Mouse (Mus musculus): Measurements from ENCODE around the gene Galnt15. TPM values are rescaled to one million over a fixed set of nuclear protein-coding genes. Genes with fewer than 3 reads are reported as not detected.

Galnt15 gene
- polyA plus RNA-seq, 1 experiment from 2014 or later, result 0.34 TPM

DNA sequence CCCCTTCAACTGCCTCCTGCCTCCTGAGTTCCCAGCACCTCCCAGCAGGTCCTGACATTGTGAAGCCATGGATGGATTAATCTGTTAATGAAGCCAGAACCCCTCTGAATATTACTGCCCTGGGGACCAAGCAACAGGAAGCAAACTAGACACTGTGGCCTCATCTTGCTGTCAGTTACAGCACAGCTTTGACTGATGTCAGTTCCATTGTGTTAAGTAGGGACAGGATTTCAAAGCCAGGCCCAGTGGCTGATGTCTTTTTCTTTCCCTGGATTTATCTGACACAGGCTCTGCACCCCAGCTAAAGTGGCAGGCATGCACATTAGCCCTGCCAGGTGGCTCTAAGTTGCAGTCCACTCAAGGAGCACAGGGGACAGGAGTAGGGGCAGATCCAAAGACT is 44.0 kb downstream of the Galnt15 start:
- Histone ChIP-seq H3K27me3 (ENCODE audit: insufficient read depth, low read length) (no peaks in the 10 kb centered on the region), H3K27ac (no peak overlapping the region), H3K4me2 (ENCODE audit: low read length) (no peak overlapping the region), H3K9ac (ENCODE audit: low read depth, low read length) (no peak overlapping the region), H3K36me3 (ENCODE audit: insufficient read depth, low read length) (no peaks in the 10 kb centered on the region), H3K9me3 (replicated peaks; ENCODE audit: low read length) (no peaks in the 10 kb centered on the region), H3K4me1 (replicated peaks; ENCODE audit: insufficient read depth, low read length) (no peaks in the 10 kb centered on the region), H3K4me3 (replicated peaks; ENCODE audit: low read depth, low read length) (no peak overlapping the region)
- DNase-seq (ENCODE audit: low spot score), result no peak
- no peak for TF ChIP-seq CTCF (IDR thresholded peaks at IDR 0.05; ENCODE audit: low read depth)
- ATAC-seq (replicated peaks; ENCODE audit: low FRiP score, low read depth), result no peak

DNA sequence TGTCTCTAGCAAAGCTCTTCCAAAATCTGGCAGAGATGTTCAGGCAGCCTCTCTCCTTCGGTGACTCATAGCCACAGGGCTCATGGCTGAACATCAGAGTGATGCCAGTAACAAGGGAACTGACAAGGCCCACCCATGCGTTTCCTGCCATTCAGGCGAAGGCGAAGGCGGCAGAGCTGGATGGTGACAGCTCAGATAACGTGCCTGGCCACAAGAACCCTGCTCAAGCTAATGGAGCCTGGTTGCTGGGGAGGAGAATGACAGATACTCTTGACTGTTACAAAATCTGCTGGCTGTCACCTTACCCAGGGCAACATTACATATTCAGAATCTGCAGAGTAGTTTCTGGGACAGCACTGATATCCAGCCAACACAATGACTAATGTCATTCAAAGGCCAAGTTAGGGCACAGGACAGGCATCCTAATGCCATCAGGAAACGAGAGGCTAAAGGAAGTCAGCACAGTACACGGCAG is 44.5 kb downstream of the Galnt15 start:
- Histone ChIP-seq H3K4me1 (replicated peaks; ENCODE audit: insufficient read depth, low read length) (no peaks in the 10 kb centered on the region), H3K4me2 (ENCODE audit: low read length) (no peak overlapping the region), H3K36me3 (ENCODE audit: insufficient read depth, low read length) (no peaks in the 10 kb centered on the region), H3K27ac (no peak overlapping the region; the same call in 1 of the 2 replicates), H3K9me3 (replicated peaks; ENCODE audit: low read length) (no peaks in the 10 kb centered on the region), H3K9ac (ENCODE audit: low read depth, low read length) (no peak overlapping the region), H3K4me3 (replicated peaks; ENCODE audit: low read depth, low read length) (no peak overlapping the region), H3K27me3 (ENCODE audit: insufficient read depth, low read length) (no peaks in the 10 kb centered on the region)
- DNase-seq (ENCODE audit: low spot score) (peak; percentile 32), ATAC-seq (replicated peaks; ENCODE audit: low FRiP score, low read depth) (peak; percentile 23; the same call in 1 of the 2 replicates)
- no peak for TF ChIP-seq CTCF (IDR thresholded peaks at IDR 0.05; ENCODE audit: low read depth)
- WGBS, result 37% methylated on average over 8 of the region's 8 CpGs

DNA sequence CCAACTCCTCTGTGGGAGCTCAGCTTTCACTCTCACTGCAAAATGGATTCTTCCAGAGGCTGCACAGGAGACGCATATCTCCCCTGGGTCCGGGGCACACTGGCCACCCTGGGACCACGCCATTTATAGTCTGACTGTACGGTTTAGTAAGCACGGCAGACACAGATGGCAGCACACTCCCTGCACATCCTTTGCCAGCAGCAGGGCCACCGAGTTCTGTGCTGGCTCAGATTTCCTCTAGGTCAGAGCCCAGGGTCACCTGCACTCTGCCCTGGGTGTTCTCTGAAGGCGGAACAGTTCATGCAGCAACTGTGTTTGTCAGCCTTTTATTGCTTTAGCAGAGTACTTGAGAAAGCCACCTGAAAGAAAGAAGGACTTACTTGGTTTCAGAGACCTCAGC is 45.1 kb downstream of the Galnt15 start:
- H3K27me3 ChIP-seq (ENCODE audit: insufficient read depth, low read length), result no peaks in the 10 kb centered on the region
- H3K9ac ChIP-seq (ENCODE audit: low read depth, low read length), result no peak overlapping the region
- no peaks in the 10 kb centered on the region for H3K36me3 ChIP-seq (ENCODE audit: insufficient read depth, low read length)
- TF ChIP-seq CTCF (IDR thresholded peaks at IDR 0.05; ENCODE audit: low read depth), result no peak
- 19% methylated on average over 7 of the region's 7 CpGs for WGBS
- no peak overlapping the region for H3K4me2 ChIP-seq (ENCODE audit: low read length)
- DNase-seq (ENCODE audit: low spot score) (peak; percentile 65), ATAC-seq (replicated peaks; ENCODE audit: low FRiP score, low read depth) (peak; percentile 73)
- no peaks in the 10 kb centered on the region for H3K4me1 ChIP-seq (replicated peaks; ENCODE audit: insufficient read depth, low read length)
- H3K9me3 ChIP-seq (replicated peaks; ENCODE audit: low read length), result no peaks in the 10 kb centered on the region
- no peak overlapping the region for H3K4me3 ChIP-seq (replicated peaks; ENCODE audit: low read depth, low read length)
- H3K27ac ChIP-seq, result no peak overlapping the region; the same call in 1 of the 2 replicates

DNA sequence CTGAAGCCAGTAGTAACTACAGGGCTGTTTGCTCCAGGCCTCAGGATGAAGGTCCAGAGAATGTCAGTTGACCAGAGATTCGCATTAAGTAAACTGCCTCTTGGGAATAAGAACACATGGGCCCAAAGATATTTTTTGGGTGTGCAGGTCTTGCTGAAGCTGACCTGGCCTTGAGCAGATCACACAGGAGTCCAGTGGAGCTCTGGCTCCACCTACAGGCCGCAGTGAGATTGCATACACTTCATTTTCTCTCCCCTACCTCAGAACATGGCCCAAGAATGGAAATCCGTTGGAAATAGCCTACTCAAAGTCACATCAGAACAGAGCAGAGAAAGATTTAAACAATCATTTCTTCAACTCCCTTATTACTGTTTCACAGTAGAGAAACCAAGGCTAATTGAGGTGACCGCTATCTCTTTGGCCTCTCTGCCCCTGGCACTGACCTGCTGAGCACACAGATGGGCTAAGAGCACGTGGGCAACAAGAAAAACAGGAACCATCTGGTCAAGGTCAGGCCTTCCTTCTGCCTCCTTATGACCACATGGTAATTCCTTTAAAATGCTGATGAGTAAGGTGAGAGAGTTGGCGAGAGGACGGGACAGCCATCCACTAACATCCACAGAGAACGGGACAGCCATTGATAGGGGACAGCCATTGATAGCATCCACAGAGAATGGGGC is 48.2 kb downstream of the Galnt15 start:
- peak; percentile 97 for TF ChIP-seq CTCF (IDR thresholded peaks at IDR 0.05; ENCODE audit: low read depth)
- 41% methylated on average over 8 of the region's 8 CpGs for WGBS
- Histone ChIP-seq H3K27ac (no peak overlapping the region), H3K27me3 (ENCODE audit: insufficient read depth, low read length) (no peaks in the 10 kb centered on the region), H3K36me3 (ENCODE audit: insufficient read depth, low read length) (peaks cover 6% of the 10 kb centered on the region), H3K9ac (ENCODE audit: low read depth, low read length) (no peak overlapping the region), H3K4me2 (ENCODE audit: low read length) (no peak overlapping the region), H3K4me3 (replicated peaks; ENCODE audit: low read depth, low read length) (no peak overlapping the region), H3K4me1 (replicated peaks; ENCODE audit: insufficient read depth, low read length) (no peaks in the 10 kb centered on the region), H3K9me3 (replicated peaks; ENCODE audit: low read length) (no peaks in the 10 kb centered on the region)
- ATAC-seq (replicated peaks; ENCODE audit: low FRiP score, low read depth) (0 out of 2 replicates have a peak, but pooled peaks have one; percentile 33), DNase-seq (ENCODE audit: low spot score) (peak; percentile 80)

DNA sequence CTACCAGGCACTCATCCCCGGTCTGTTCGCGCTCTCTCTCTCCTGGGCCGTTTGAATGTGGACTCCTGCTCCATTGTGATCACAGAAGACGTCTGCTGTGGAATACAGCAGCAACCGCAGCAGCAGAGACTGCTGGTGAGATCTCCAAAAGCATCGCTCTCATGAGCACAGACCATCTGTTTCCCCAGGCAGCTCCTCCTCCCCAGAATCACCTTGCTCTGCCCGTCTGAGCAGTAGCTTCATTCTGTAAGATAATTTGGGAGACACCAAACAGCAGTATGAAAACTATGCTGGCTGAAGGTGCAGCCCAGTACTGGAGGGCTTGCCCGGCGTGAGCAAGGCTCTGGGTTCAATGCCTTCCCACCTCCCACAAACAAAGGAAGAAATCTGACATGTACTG is 52.2 kb downstream of the Galnt15 start:
- Histone ChIP-seq H3K27me3 (ENCODE audit: insufficient read depth, low read length) (no peaks in the 10 kb centered on the region), H3K9me3 (replicated peaks; ENCODE audit: low read length) (no peaks in the 10 kb centered on the region), H3K4me3 (replicated peaks; ENCODE audit: low read depth, low read length) (no peak overlapping the region), H3K27ac (no peak overlapping the region), H3K36me3 (ENCODE audit: insufficient read depth, low read length) (peaks cover 17% of the 10 kb centered on the region), H3K4me1 (replicated peaks; ENCODE audit: insufficient read depth, low read length) (no peaks in the 10 kb centered on the region), H3K9ac (ENCODE audit: low read depth, low read length) (no peak overlapping the region), H3K4me2 (ENCODE audit: low read length) (no peak overlapping the region)
- 84% methylated on average over 10 of the region's 10 CpGs for WGBS
- no peak for TF ChIP-seq CTCF (IDR thresholded peaks at IDR 0.05; ENCODE audit: low read depth)
- no peak for DNase-seq (ENCODE audit: low spot score)
- no peak for ATAC-seq (replicated peaks; ENCODE audit: low FRiP score, low read depth)

DNA sequence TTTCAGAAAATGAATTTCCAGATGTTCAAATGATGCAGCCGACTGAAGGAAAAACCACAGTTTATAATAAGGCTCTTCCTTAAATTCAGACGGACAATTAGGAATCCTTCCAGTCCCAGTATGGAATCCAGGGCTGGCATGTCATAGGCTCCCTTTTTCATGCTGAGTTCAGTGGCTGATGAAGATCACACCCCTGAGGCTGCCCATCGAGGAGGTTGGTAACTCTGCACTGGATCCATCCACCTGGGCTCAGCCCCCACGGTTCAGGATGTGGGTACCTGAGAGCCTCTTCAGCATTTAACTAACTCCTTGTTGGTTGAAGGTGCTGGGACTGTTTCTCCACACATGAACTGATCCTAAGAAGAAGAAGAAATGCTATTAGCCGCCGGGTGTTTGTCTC is 54.1 kb downstream of the Galnt15 start:
- no peak overlapping the region for H3K4me3 ChIP-seq (replicated peaks; ENCODE audit: low read depth, low read length)
- H3K36me3 ChIP-seq (ENCODE audit: insufficient read depth, low read length), result peaks cover 17% of the 10 kb centered on the region
- no peaks in the 10 kb centered on the region for H3K9me3 ChIP-seq (replicated peaks; ENCODE audit: low read length)
- peaks cover 6% of the 10 kb centered on the region; the same call in 1 of the 2 replicates for H3K4me1 ChIP-seq (replicated peaks; ENCODE audit: insufficient read depth, low read length)
- no peak overlapping the region for H3K4me2 ChIP-seq (ENCODE audit: low read length)
- no peak overlapping the region for H3K9ac ChIP-seq (ENCODE audit: low read depth, low read length)
- 96% methylated on average over 6 of the region's 6 CpGs for WGBS
- no peak overlapping the region for H3K27ac ChIP-seq
- H3K27me3 ChIP-seq (ENCODE audit: insufficient read depth, low read length), result no peaks in the 10 kb centered on the region
- DNase-seq (ENCODE audit: low spot score) (no peak), ATAC-seq (replicated peaks; ENCODE audit: low FRiP score, low read depth) (no peak)
- TF ChIP-seq CTCF (IDR thresholded peaks at IDR 0.05; ENCODE audit: low read depth), result no peak

Measured in kidney, postnatal 0 days (tissue).